Mouse (Mus musculus) heart, adult 2 months (tissue): ENCODE measurements around the gene Prmt2.

Source experiments
- CTCF ChIP-seq: fragments of 200-600 bp; IDR thresholded peaks from 2 replicates; pipeline ENCODE4 v1.8.1; 2022; ENCODE audit warnings: antibody characterized with exemption, mild to moderate bottlenecking, moderate library complexity
- POLR2A ChIP-seq: fragments of 200-500 bp; IDR thresholded peaks from 2 replicates; pipeline ENCODE4 v1.6.1; 2011; ENCODE audit warnings: mild to moderate bottlenecking, low read depth, low read length, control low read depth; ENCODE audit not compliant: insufficient read depth

DNA sequence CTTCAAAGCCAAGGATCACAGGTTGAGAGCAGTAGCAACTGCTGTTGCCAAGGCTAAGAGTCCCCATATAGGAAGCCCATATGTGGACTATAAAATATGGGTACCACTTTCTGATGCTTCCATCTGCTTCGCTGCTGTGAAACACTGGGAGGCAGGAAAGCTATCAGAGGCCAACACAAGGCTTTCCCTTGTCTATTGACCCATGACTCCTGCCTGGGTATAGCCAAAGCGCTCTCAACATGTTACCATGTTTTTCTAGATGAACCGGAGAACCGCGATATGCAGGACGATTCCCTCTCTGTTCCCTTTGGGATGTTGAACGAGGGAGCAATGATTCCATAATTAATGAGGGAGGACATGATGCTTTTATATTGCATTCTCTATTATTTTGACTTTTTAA lies 26.9 kb downstream of the Prmt2 start:
- no peak for TF ChIP-seq POLR2A
- no peak for TF ChIP-seq CTCF
